Mouse (Mus musculus) adrenal gland, postnatal 4 days (tissue): ENCODE measurements at regions not wholly inside any gene's neighbourhood (a gene's known extent, or its start where the extent isn't known, plus 50 kb on each side); places are given as distances from the start of the nearest gene placed in this dataset.

Source experiments
- DNase-seq, 2 experiments: peaks; one replicate each; pipeline ENCODE4 v3.0.0; 2021 to 2022; ENCODE audit warnings: low spot score in 2 of 2, mixed read lengths in 2 of 2

DNA sequence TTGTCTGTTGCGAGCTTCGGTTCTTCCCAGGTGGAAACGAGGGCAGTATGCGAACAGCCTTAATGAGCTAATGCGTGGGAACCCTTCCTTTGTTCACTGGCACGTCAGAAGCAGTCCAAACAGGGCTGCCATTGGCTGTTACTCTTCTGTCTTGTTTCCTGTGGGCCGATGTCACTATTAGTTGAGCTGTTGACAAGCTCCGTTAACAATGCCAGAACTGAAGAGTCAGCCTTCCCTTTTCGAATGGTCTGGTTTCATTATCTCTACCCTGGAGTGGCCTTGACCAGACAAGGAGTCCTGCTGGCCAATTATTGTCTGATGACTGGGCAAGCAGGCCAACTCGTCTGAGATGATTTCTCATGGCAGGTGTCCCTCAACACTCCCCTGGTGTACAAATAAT lies 230.1 kb downstream of the Gm11011 start:
- DNase-seq: no peak

DNA sequence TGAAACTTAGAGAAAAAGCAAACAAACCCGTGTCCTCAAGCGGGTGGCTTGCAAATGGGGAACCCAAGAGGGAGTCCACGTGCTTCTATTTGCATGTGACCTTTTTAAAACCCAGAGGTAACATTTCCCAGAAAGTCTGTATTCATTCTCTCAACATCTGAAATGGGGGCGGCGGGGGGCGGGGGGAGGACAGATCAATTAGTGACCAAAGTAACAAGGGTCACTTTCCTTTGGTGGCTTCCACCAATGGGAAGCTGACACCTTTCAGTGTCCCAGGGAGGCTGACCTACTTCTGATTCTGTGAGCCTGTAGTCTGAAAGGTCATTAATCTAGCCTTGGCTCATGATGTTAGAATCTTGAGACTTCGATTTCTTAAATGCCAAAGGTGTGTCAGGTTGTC lies 236.0 kb downstream of the Gm11011 start:
- no peak for DNase-seq

DNA sequence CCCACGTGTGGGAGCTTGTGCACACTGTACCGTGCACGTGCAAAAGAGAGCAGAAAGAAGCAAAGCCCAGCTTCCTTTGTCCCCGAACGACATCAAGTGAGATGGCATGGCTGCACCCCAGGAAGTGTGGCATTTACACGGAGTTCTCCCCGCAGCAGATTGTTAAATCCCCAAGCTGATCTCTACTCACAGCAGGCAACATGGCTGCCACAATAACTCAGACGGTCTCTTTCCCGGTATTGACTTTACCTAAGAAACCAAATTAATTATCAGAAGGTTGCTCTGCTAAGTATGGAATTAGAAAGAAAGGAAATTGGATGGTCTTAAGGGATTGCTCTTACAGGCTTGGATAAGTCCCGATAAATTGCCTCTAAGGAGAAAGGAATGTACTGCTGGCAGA lies 241.4 kb downstream of the Gm11011 start:
- no peak for DNase-seq

DNA sequence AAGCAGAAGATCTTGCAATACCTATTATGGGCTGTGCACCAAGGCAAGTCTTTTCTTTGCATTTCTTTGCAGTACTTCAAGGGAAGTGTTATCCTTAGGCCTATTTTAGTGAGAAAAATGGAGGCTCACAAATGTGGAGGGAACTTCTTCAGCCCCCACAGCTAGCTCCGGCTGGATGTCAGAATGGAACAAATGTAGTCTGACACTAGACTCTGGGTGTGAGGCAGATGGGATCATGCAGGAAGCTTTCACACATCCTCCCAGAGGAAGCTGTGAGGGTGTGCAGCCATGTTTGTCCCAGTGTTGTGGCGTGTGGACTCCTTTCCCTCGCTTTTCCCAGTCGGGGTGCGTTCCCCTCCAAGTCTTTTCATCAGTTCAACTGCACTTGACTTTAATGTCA lies 268.0 kb downstream of the Gm11011 start:
- no peak for DNase-seq

DNA sequence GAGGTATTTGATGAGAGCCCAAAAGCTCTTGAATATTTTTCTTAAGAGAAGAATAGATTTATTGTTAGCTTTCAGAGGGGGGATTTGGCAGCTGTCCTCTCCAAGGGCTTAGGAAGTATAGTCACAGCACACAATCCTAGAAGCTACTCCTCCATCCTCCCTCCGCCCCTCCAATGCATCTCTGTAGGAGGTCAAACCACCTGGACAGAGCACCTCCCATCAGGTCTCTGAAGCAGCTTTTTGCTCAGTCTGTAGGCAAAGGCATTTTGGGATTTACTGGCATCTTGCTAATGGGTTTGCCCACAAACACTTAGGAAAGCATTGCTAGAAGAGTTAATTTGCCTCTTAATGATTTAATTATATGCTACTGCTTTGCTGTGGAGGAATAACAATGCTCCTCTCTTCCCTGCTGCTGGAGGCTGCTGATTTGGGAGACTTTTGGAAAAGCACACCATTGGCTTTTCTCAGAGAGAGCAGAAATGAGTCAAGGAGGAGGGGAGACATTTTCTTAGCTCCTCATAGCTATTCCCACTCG lies 273.1 kb downstream of the Gm11011 start:
- no peak for DNase-seq

DNA sequence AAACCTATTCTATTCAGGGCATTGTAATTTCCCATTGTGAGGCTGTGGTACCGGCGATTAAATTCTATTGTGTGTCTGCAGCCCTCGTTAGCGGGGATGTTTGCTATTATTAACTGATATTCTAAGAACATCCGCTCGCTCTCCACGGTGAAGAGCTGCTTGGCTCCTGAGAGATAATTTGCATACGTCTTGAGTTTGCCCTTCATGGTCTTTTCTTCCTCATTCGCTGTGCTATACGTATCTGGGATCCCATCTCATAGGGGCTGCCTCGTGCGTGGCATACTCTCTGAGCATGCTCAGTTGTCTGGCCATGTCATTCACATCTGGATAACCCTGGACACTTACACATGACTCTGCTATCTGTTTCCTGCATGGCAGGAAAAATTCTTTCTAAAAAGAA lies 275.7 kb downstream of the Gm11011 start:
- DNase-seq: no peak

DNA sequence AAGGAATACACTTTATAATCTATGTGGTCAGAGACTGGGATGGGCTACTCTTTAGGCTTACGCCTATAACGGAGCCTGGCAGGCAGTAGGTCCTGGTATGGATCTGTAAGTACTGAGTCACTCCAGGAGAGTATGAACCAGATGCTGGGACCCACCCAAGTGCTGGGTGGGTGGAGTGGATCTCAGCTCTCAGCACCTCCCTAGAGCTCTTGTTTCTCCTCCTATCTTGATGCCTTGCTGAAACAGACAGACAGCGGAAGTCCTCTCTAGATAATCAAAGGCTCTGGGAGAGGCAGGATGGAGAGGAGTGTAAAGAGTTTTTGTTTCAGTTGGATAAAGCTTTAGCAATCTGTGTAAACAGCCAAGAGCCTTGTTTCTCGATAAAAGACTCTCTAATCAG lies 276.2 kb downstream of the Gm11011 start:
- DNase-seq: no peak

DNA sequence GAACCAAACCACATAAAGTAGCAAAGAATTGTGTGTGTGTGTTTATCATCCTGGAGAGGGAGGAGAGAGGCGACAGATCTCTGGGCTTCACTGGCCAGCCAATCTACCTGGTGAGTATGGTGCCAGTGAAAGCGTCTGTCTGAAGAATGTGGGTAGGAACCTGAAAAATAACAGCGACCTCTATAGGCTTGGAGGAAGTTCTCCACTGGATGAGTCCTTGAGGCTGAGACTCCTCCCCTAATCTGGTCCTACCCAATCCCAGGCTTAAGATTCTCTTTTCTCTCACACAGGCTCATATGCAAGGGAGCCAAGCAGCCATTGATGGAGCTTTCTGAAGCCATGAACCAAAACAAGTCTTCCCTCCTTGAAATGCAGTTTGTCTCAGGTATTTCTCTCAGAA lies 283.2 kb downstream of the Gm11011 start:
- no peak for DNase-seq

DNA sequence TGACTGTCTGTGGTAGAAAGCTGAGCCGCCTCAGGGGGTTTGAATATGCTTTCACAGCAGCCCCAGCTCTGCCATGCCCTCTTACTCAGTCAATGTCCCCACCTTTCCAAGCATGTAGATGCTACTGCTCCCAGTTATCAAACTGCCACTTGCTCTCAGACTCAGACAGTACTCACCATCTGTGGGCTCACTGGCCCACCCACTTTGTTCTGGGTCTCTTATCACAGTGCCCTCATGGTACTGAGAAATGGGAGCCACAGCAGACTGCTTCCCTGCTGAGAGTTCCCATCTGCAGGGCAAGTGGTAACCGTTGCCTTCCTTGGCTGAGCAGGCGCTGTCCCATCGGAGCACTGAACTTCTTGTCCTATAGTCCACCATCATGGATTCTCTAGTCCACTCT lies 286.6 kb downstream of the Gm11011 start:
- DNase-seq: no peak

DNA sequence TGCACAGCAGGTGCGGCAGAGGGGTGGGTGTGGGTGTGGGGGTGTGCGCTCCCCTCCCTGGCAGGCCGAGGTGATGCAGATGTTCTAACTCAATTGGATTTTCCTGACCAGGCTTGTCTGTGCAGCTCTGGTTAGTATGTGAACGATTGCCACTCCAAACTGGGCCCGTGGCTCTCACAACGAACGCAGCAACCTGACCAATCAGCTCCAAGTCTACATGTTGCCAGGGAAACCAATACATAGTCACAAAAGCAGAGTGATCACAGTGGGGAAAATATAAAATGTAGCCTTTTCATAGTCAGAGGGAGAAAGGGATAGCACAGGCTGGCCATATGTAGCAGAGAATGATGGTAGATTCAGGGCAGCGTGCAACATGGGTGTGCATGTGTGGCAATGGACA lies 287.1 kb downstream of the Gm11011 start:
- no peak for DNase-seq

DNA sequence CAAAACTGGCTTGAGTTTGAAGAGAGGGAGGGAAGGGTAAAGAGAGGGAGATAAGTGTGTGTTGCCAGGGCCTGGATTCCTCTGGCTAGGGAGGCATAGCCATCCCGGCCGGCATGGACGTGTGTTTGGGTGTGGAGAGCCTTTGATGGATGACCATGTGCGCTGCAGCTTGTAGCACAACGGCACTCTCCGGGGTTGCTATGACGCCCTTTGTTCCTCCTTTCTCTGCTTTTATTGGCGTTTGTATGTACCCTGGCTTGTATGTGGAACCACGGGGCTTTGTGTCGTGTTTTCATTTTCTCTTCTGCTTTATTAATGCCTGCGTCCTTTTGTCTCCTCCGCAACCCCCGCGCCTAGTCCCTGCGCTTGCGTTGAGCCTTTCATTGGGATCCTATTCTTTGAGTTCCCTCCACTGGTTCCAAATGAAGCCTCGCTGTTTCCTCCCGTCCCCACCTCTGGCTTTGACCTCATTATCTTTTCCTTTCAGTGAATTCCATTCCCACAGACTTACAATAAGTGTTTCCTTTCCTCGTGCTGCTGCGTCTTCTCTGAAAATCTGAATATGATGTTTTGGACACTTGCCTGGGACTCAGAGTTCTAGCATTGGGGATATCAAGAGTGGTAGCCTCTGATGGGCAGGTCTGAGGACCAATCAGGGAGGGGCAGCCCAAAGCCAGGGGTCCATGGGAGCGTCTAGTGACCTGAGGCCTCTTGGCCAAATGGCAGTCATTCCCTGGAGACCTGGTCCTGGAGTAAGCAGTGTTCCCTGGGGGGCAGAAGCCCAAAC lies 289.5 kb downstream of the Gm11011 start:
- no peak for DNase-seq

DNA sequence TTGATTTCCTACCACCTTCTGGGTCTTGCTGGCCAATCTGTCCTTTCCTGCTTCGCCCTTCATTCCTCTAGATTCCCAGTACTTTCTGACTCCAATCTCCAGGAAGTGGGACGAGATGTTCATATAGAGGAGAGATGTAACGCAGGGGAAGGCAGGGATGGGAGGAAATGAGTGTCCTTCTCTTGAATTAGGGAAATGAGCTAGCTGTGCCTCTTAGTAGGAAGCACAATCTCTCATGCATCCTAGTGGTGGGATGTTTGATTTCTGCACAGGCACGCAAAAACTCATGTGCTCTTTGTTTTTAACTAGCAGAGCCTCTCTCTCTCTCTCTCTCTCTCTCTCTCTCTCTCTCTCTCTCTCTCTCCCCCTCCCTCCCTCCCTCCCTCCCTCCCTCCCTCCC lies 290.3 kb downstream of the Gm11011 start:
- no peak for DNase-seq

DNA sequence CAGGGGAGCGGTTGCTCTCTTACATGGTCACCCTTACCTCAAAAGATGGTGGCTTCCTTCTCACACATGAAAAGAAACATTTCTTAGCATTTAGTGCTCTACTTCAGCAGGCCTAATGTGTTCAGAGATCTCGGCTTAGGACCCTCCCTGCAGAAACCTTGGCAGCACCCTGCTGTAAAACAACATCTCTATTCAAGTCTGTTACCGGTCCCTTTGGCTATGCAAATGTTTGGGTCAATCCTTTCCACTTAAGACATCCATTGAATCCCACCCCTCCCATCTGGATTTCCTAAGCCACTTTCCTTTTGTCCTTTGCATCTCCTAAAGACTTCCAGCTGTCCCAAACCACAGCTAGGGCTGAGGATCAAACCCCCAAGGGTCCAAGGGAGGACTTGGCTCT lies 294.2 kb downstream of the Gm11011 start:
- no peak for DNase-seq

DNA sequence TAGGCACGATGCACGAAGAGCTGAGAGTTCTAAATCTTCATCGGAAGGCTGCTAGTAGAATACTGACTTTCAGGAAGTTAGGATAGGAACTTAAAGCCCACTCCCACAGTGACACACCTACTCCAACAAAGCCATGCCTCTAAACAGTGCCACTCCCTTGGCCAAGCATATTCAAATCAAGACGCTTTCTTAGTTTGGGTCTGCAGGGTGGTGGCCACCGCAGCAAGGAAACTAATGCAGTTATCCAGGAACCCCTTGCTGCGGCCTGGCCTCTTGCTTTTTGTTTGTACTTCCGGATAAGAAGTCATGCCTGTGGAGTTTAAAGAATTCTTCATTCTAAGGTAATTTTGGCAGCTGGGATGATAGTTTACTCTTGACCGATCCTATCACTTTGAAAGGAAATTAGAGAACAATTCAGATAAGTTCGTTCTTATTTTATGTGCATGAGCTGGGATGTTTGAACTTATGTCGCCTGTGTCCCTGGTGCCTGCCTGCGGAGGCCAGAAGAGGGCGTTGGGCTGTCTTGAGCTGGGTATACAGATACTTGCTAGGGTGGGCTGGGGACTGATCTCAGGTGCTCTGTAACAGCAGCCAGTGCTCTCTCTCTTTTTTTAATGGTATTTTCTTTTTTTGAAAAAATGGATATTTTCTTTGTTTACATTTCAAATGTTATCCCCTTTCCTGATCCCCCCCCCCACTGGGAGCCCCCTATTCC lies 298.5 kb downstream of the Gm11011 start:
- no peak for DNase-seq

DNA sequence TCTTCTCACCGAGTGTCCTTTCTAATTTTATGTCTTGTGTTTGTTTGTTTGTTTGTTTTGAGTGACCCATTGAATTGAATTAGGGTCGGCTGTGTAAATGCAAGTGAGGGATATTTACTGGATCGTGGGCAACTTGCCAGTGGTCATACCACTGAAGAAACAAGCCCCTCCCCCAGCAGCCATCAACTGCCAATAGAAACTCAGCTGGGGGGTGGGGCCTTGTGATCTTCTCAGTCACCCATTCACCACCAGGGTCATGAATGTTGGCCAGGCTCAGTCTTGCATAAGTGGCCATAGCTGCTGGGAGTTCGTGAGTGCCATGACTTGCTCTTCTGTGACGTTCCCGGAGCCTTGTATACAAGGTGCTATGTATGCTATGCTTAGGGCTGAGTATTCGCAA lies 300.8 kb downstream of the Gm11011 start:
- DNase-seq: no peak

DNA sequence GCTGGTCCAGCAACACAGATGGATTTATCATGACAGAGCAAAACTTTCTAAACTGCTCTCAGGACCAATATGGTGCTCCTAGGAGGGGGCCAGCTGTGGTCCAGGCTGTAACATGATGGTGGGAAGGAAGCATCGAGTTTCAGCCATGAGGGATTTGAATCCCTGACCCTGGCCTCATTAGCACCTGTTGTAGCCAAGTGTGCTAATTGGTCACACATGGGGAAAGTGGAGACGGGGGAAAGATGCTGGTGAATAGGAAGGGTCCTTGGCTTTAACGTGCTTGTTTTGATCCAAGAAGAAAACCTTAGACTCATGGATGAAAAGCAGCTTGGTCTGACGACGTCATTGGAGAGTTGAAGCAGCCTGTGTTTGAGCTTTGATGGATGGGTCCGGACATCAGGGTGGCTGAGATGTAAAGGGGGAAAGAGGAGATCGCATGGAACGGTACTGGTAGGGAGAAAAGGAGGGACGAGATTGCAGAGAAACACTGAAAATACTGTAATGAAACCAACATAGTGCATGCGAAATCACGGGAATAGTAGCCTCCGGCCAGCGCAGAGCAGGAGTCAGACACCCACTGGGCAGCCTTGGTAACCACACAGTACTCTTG lies 304.9 kb downstream of the Gm11011 start:
- no peak for DNase-seq

DNA sequence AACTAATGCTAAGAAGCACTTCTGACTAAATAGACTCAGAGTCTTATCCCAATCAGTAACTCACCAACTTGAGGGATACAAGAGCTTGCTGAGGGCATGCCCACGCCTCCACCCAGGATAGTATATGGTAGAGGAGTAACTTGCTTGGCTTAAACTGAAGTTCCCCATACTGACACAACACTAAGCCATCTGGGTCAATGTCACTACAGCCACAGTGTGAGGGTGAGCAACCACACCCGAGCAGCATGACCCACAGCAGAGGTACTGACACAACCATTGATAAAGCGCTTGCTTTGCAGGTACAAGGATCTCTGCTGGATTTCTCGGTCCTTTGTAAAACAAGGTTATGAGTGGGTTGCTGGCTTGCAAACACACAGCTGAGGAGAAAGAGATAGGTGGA lies 312.2 kb downstream of the Gm11011 start:
- no peak for DNase-seq

DNA sequence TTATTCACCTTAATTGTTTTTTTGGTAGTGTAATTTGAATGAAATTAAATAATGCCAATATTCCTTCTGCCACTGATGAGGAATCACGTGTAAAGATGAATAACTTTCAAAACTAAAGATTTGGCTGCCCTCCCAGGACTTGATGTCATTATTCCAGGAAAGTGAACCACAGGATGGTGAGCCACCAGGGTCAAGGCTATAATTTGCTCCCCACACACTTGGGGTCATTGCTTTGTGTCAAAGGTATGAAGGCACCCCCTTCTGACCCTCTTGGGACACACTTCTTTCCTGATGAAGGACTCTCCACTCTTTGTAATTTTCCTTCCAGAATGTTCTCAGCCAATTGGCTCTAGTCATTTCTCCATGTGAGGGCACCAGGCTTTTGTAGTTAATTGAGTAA lies 313.4 kb downstream of the Gm11011 start:
- DNase-seq: no peak

DNA sequence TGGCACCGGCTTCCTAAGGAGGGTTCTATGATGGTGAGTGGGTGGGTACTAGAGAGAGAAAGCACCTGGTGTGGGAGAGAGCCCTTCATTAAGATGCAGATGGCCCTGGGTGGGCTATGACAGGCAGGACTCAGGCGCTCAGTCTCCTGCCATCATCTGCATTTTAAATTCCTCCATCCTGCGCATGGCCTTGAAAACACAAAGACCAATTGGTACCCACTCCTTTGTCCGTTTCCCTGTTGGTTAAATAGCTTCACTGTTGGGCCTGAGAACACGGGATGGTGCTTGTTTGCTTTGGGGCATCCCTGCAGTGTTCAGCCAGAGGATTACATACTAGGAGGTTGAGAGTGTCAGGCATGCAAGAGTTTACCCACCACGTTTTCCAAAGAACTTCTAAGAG lies 314.9 kb downstream of the Gm11011 start:
- DNase-seq: no peak

DNA sequence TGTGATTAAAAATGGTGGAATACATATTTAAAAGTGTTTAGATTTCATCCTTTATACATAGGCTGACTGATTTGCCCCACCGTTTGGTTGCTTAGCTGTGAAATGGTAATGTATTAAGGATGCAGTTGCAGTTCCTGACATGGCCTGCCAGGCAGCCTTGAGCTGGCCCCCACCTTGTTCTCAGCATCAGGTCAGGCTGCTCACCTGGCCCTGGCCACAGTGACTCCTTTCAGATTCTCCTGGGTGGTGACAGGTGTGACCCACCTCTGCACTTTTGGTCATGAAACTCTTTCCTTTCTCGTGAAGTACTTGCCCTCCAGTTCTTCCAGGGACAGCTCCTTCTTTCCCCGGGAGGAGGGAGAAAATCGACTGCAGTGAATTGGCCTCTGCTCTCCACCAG lies 315.5 kb downstream of the Gm11011 start:
- DNase-seq: no peak

DNA sequence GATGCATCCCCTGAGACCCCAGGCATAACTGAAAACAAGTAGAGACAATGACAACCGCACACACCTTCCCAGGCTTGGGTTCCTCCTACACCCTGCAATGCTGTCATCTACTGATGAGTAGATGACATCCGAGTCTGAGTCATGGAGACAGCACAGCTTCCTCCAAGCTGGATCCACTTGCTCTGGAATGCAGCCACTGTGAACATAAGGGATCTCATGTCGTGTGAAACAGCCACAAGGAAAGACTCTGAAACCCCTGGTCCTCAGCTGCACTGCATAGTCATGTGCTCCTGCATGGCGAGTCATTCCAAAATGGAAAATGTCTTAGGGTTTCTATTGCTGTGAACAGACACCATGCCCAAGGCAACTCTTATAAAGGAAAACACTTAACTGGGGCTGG lies 305.2 kb upstream of the Zfp64 start:
- no peak for DNase-seq

DNA sequence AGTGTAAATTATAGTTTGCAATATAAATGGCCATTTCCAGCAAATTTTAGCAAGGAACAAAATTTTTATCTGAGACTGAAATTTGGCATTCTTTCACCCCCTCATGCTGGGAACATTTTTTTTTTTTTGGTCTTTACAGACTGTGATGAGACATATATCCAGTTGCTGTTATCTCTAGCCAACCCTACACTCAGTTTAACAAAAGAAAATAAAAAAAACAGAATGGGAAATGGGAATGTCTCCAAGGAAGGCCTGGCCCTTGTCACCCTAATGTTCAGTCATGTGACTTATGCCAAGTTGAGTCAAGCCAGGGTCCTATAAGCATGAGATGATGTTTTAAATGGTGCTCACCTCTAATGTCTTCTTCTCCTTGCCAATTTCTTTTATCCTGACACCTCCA lies 289.2 kb upstream of the Zfp64 start:
- DNase-seq: no peak
